Mouse (Mus musculus): ENCODE data around the gene Acot12.

- no peak for TF ChIP-seq CTCF (IDR thresholded peaks at IDR 0.05; ENCODE audit: extremely low read depth, insufficient read length, insufficient replicate concordance, low read depth, low read length)
- no peak for TF ChIP-seq POLR2A (IDR thresholded peaks at IDR 0.05; ENCODE audit: low read depth, low read length)
These were observed 39.0 kb upstream of the Acot12 start for GRCm38 (mm10) chr13:91702337-91702736.

All from small intestine, adult 2 months (tissue).